Mouse (Mus musculus): ENCODE measurements around the gene Tbc1d16. TPM values are rescaled to one million over a fixed set of nuclear protein-coding genes. Genes with fewer than 3 reads are reported as not detected.

Tbc1d16 gene
- polyA plus RNA-seq, 1 experiment from 2014 or later = 47.7 TPM

GRCm38 (mm10) chr11:119159496-119159895, 68.8 kb downstream of the Tbc1d16 start:
- H3K27me3 ChIP-seq (ENCODE audit: control insufficient read depth, insufficient read depth, low read depth, low read length) = no peaks in the 10 kb centered on the region
- WGBS = 45% methylated on average over 11 of the region's 11 CpGs
- no peak overlapping the region for H3K9ac ChIP-seq (ENCODE audit: low read depth, low read length)
- no peaks in the 10 kb centered on the region for H3K36me3 ChIP-seq (ENCODE audit: control insufficient read depth, insufficient read depth, low read length)
- H3K4me1 ChIP-seq (ENCODE audit: control insufficient read depth, insufficient read depth, low read length) = peaks cover 25% of the 10 kb centered on the region
- no peaks in the 10 kb centered on the region for H3K9me3 ChIP-seq (replicated peaks; ENCODE audit: control insufficient read depth, low read length, poor library complexity, severe bottlenecking)
- H3K27ac ChIP-seq (ENCODE audit: low read length) = no peak overlapping the region
- no peak overlapping the region for H3K4me3 ChIP-seq (ENCODE audit: low read depth, low read length)
- ATAC-seq = 0 out of 2 replicates have a peak, but pooled peaks have one; percentile 29
- H3K4me2 ChIP-seq (ENCODE audit: low read length) = no peak overlapping the region

DNA sequence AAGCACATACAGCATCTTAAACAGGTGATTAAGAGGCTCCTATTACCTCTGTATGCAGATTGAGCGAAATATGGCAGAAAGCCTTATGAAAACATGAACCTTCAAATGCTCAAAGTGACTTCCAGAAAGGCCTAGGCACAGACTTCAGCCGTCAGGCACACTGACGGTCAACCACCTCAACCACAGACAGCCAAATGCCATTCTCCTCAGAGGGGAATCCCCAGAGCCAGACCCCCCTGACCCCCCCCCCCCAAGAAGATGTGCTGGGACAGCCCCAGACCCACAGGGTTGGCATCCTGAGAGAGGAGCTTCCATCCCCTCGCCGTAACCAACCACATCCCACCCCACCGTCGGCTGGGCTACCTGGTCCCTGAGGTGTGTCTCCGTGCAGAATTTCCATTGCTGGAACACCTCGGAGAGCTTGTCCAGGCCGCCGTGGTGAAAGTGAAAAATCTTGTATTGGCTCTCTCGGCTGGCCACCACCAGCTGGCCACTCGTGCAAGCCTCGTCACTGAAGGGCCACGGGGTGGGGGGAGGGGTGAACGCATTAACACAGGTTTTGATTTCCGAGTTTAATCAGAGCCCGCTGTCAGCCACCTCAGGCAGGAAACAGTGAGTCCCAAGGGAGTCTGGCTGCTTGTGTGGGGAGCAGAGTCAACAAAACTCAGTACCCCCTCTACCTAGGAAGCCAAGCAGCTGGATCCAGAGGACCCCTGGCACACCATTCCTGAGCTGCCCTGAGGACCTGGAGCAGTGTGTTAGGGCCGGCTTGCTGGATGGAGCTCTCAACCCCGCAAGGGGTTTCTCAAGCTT, 70.7 kb downstream of the Tbc1d16 start:
- 19% methylated on average over 20 of the region's 20 CpGs for WGBS

DNA sequence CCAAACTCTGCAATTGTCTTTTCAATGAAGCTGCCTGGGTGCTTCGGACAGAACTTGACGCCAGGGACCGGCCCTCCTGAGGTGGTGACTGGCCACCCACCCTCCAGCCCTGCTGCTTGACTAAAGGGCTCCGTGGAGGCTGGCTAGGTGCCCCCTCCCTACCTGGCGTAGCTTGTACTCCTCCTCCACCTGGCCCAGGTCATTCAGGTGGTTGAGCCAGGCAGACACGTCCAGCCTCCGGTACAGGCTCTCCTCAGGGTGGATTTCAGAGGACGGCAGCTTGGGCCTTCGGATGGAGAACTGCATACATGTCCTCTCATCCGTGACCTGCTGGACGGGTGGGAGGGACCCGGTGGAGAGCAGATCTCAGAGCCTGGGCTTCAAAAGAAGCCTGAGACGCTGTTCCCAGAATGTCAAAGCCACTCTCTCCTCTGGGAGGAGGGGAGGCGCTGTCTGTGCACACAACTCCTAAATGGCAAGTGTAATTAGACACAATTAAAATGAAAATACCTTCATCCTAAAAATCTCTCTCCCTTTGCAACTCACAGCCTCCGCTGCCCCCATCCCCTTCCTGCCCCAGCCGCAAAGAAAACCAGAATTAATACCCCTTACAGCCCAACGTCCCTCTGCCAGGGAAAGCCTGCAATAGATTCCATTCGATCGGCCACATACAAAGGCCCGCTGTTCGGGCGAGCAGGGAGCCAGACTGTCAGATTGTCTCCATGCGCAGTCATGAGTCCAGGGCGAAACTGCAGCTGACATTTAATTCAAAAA, 71.6 kb downstream of the Tbc1d16 start:
- no peaks in the 10 kb centered on the region for H3K9me3 ChIP-seq (replicated peaks; ENCODE audit: control insufficient read depth, low read length, poor library complexity, severe bottlenecking)
- H3K9ac ChIP-seq (ENCODE audit: low read depth, low read length) = peak overlapping the region; percentile 51
- peak overlapping the region; percentile 78 for H3K27ac ChIP-seq (ENCODE audit: low read length)
- no peak overlapping the region for H3K4me3 ChIP-seq (ENCODE audit: low read depth, low read length)
- H3K4me1 ChIP-seq (ENCODE audit: control insufficient read depth, insufficient read depth, low read length) = peaks cover 25% of the 10 kb centered on the region
- peak; percentile 47 for ATAC-seq
- no peaks in the 10 kb centered on the region for H3K27me3 ChIP-seq (ENCODE audit: control insufficient read depth, insufficient read depth, low read depth, low read length)
- WGBS = 9% methylated on average over 24 of the region's 24 CpGs
- peaks cover 19% of the 10 kb centered on the region for H3K36me3 ChIP-seq (ENCODE audit: control insufficient read depth, insufficient read depth, low read length)
- peak overlapping the region; percentile 42 for H3K4me2 ChIP-seq (ENCODE audit: low read length)

More for the DNA sequence above, 70.7 kb downstream of the Tbc1d16 start:
- H3K4me3 ChIP-seq (ENCODE audit: low read depth, low read length) = no peak overlapping the region
- peaks cover 25% of the 10 kb centered on the region for H3K4me1 ChIP-seq (ENCODE audit: control insufficient read depth, insufficient read depth, low read length)
- H3K27ac ChIP-seq (ENCODE audit: low read length) = peak overlapping the region; percentile 78
- peak overlapping the region; percentile 51; the same call in 1 of the 2 replicates for H3K9ac ChIP-seq (ENCODE audit: low read depth, low read length)
- ATAC-seq = no peak
- no peaks in the 10 kb centered on the region for H3K27me3 ChIP-seq (ENCODE audit: control insufficient read depth, insufficient read depth, low read depth, low read length)
- H3K36me3 ChIP-seq (ENCODE audit: control insufficient read depth, insufficient read depth, low read length) = peaks cover 11% of the 10 kb centered on the region; the same call in 1 of the 2 replicates
- H3K4me2 ChIP-seq (ENCODE audit: low read length) = peak overlapping the region; percentile 42
- no peaks in the 10 kb centered on the region for H3K9me3 ChIP-seq (replicated peaks; ENCODE audit: control insufficient read depth, low read length, poor library complexity, severe bottlenecking)

- Histone ChIP-seq H3K4me3 (ENCODE audit: low read depth, low read length) (no peak overlapping the region), H3K27me3 (ENCODE audit: control insufficient read depth, insufficient read depth, low read depth, low read length) (no peaks in the 10 kb centered on the region), H3K9me3 (replicated peaks; ENCODE audit: control insufficient read depth, low read length, poor library complexity, severe bottlenecking) (no peaks in the 10 kb centered on the region), H3K4me1 (ENCODE audit: control insufficient read depth, insufficient read depth, low read length) (peaks cover 25% of the 10 kb centered on the region), H3K27ac (ENCODE audit: low read length) (peak overlapping the region; percentile 78; the same call in 1 of the 2 replicates), H3K4me2 (ENCODE audit: low read length) (no peak overlapping the region), H3K9ac (ENCODE audit: low read depth, low read length) (no peak overlapping the region), H3K36me3 (ENCODE audit: control insufficient read depth, insufficient read depth, low read length) (peaks cover 19% of the 10 kb centered on the region)
- 22% methylated on average over 30 of the region's 30 CpGs for WGBS
- 0 out of 2 replicates have a peak, but pooled peaks have one; percentile 1 for ATAC-seq
These were observed 72.4 kb downstream of the Tbc1d16 start for GRCm38 (mm10) chr11:119155638-119156480.

GRCm38 (mm10) chr11:119152321-119152831, 75.9 kb downstream of the Tbc1d16 start:
- Histone ChIP-seq H3K4me1 (ENCODE audit: control insufficient read depth, insufficient read depth, low read length) (peaks cover 15% of the 10 kb centered on the region), H3K9me3 (replicated peaks; ENCODE audit: control insufficient read depth, low read length, poor library complexity, severe bottlenecking) (no peaks in the 10 kb centered on the region), H3K36me3 (ENCODE audit: control insufficient read depth, insufficient read depth, low read length) (peaks cover 36% of the 10 kb centered on the region), H3K27ac (ENCODE audit: low read length) (no peak overlapping the region), H3K4me2 (ENCODE audit: low read length) (no peak overlapping the region), H3K27me3 (ENCODE audit: control insufficient read depth, insufficient read depth, low read depth, low read length) (no peaks in the 10 kb centered on the region), H3K9ac (ENCODE audit: low read depth, low read length) (no peak overlapping the region), H3K4me3 (ENCODE audit: low read depth, low read length) (no peak overlapping the region)
- ATAC-seq = no peak
- 57% methylated on average over 14 of the region's 14 CpGs for WGBS

GRCm38 (mm10) chr11:119151073-119151607, 77.2 kb downstream of the Tbc1d16 start:
- no peaks in the 10 kb centered on the region for H3K9me3 ChIP-seq (replicated peaks; ENCODE audit: control insufficient read depth, low read length, poor library complexity, severe bottlenecking)
- H3K9ac ChIP-seq (ENCODE audit: low read depth, low read length) = no peak overlapping the region
- peaks cover 3% of the 10 kb centered on the region for H3K4me1 ChIP-seq (ENCODE audit: control insufficient read depth, insufficient read depth, low read length)
- H3K4me2 ChIP-seq (ENCODE audit: low read length) = no peak overlapping the region
- H3K27ac ChIP-seq (ENCODE audit: low read length) = no peak overlapping the region
- WGBS = 92% methylated on average over 10 of the region's 10 CpGs
- peaks cover 36% of the 10 kb centered on the region for H3K36me3 ChIP-seq (ENCODE audit: control insufficient read depth, insufficient read depth, low read length)
- no peak for ATAC-seq
- no peak overlapping the region for H3K4me3 ChIP-seq (ENCODE audit: low read depth, low read length)
- no peaks in the 10 kb centered on the region for H3K27me3 ChIP-seq (ENCODE audit: control insufficient read depth, insufficient read depth, low read depth, low read length)

GRCm38 (mm10) chr11:119150442-119150841, 77.9 kb downstream of the Tbc1d16 start:
- no peak for ATAC-seq
- Histone ChIP-seq H3K9ac (ENCODE audit: low read depth, low read length) (no peak overlapping the region), H3K9me3 (replicated peaks; ENCODE audit: control insufficient read depth, low read length, poor library complexity, severe bottlenecking) (no peaks in the 10 kb centered on the region), H3K4me1 (ENCODE audit: control insufficient read depth, insufficient read depth, low read length) (peaks cover 2% of the 10 kb centered on the region; the same call in 1 of the 2 replicates), H3K4me2 (ENCODE audit: low read length) (no peak overlapping the region), H3K36me3 (ENCODE audit: control insufficient read depth, insufficient read depth, low read length) (peaks cover 36% of the 10 kb centered on the region), H3K4me3 (ENCODE audit: low read depth, low read length) (no peak overlapping the region), H3K27ac (ENCODE audit: low read length) (no peak overlapping the region), H3K27me3 (ENCODE audit: control insufficient read depth, insufficient read depth, low read depth, low read length) (no peaks in the 10 kb centered on the region)
- 58% methylated on average over 10 of the region's 10 CpGs for WGBS

DNA sequence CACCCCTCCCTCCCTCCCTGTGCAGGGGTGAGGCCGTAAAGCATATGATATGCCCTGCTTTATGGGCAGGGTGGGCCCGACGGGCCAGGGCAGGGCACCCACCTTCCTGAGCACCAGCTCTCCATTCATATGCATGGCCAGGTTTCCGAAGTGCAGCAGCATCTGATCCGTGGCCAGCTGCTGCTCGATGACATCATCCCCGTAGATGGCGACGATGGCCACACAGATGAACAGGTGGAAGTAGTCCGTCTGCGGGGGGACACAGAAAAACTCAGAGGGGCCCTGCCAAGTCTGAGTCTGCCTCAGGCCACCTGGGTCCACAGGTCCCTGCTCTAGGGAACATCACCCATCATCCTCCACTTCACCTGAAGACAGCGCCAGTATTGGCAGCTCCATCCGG, 79.5 kb downstream of the Tbc1d16 start:
- 95% methylated on average over 13 of the region's 13 CpGs for WGBS
- Histone ChIP-seq H3K27ac (ENCODE audit: low read length) (no peak overlapping the region), H3K27me3 (ENCODE audit: control insufficient read depth, insufficient read depth, low read depth, low read length) (no peaks in the 10 kb centered on the region), H3K4me1 (ENCODE audit: control insufficient read depth, insufficient read depth, low read length) (peaks cover 13% of the 10 kb centered on the region; the same call in 1 of the 2 replicates), H3K4me3 (ENCODE audit: low read depth, low read length) (no peak overlapping the region), H3K9ac (ENCODE audit: low read depth, low read length) (no peak overlapping the region), H3K9me3 (replicated peaks; ENCODE audit: control insufficient read depth, low read length, poor library complexity, severe bottlenecking) (no peaks in the 10 kb centered on the region), H3K36me3 (ENCODE audit: control insufficient read depth, insufficient read depth, low read length) (peaks cover 34% of the 10 kb centered on the region), H3K4me2 (ENCODE audit: low read length) (no peak overlapping the region)
- ATAC-seq = no peak
